Mouse (Mus musculus): ENCODE data around the gene Ankrd63. TPM values are rescaled to one million over a fixed set of nuclear protein-coding genes. Genes with fewer than 3 reads are reported as not detected.

The Ankrd63 gene
- polyA plus RNA-seq, 1 experiment from 2014 or later = 0.06 TPM

Other genes with a start within 250 kb of the Ankrd63 start
- 85.3 and 92.3 TPM in 2 replicates for gene Srp14, start 224.3 kb downstream of the Ankrd63 start, polyA plus RNA-seq (2015; fragmentation: Nextera tagmentation; extraction: Ambion mirVana)
- gene Bmf, start 154.3 kb downstream of the Ankrd63 start, polyA plus RNA-seq (2015; fragmentation: Nextera tagmentation; extraction: Ambion mirVana) = 0.59 and 0.62 TPM in 2 replicates
- 40.6 and 42.3 TPM in 2 replicates for gene Bub1b, start 105.8 kb downstream of the Ankrd63 start, polyA plus RNA-seq (2015; fragmentation: Nextera tagmentation; extraction: Ambion mirVana)
- gene Pak6, start 40.7 kb downstream of the Ankrd63 start, polyA plus RNA-seq (2015; fragmentation: Nextera tagmentation; extraction: Ambion mirVana) = 0.14 and 0.30 TPM in 2 replicates
- 2.3 and 3.0 TPM in 2 replicates for gene Plcb2, start 24.5 kb upstream of the Ankrd63 start, polyA plus RNA-seq (2015; fragmentation: Nextera tagmentation; extraction: Ambion mirVana)
- 12.0 and 12.1 TPM in 2 replicates for gene Inafm2, start 41.8 kb upstream of the Ankrd63 start, polyA plus RNA-seq (2015; fragmentation: Nextera tagmentation; extraction: Ambion mirVana)
- 0.26 and 0.37 TPM in 2 replicates for gene Ccdc9b, start 58.7 kb upstream of the Ankrd63 start, polyA plus RNA-seq (2015; fragmentation: Nextera tagmentation; extraction: Ambion mirVana)
- gene Phgr1, start 68.8 kb upstream of the Ankrd63 start, polyA plus RNA-seq (2015; fragmentation: Nextera tagmentation; extraction: Ambion mirVana) = 0.85 TPM in 1 of 2 replicates, not detected in the other
- 0.19 TPM in 2 replicates for gene Disp2, start 75.8 kb upstream of the Ankrd63 start, polyA plus RNA-seq (2015; fragmentation: Nextera tagmentation; extraction: Ambion mirVana)
- gene Knstrn, start 110.0 kb upstream of the Ankrd63 start, polyA plus RNA-seq (2015; fragmentation: Nextera tagmentation; extraction: Ambion mirVana) = 63.5 and 64.4 TPM in 2 replicates
- 45.3 and 50.3 TPM in 2 replicates for gene Ivd, start 158.0 kb upstream of the Ankrd63 start, polyA plus RNA-seq (2015; fragmentation: Nextera tagmentation; extraction: Ambion mirVana)
- 2.9 and 3.0 TPM in 2 replicates for gene Bahd1, start 196.4 kb upstream of the Ankrd63 start, polyA plus RNA-seq (2015; fragmentation: Nextera tagmentation; extraction: Ambion mirVana)
- 4.0 and 4.9 TPM in 2 replicates for gene Chst14, start 222.5 kb upstream of the Ankrd63 start, polyA plus RNA-seq (2015; fragmentation: Nextera tagmentation; extraction: Ambion mirVana)